Mouse (Mus musculus) layer of hippocampus, postnatal 14 days (tissue): Measurements from ENCODE around the gene Psap. TPM values are rescaled to one million over a fixed set of nuclear protein-coding genes. Genes with fewer than 3 reads are reported as not detected.

Source experiments
- DNase-seq, 2 experiments: peaks; one replicate each; pipeline ENCODE4 v3.0.0; 2021 to 2022; ENCODE audit warnings: low spot score in 2 of 2, mixed read lengths in 1 of 2
- total RNA-seq, 2 experiments: library from RNA; stranded (reverse); gene quantifications; 2 replicates each; pipeline ENCODE4 v1.2.3; 2021

The Psap gene
- total RNA-seq, 2 experiments from 2014 or later, result 1,391 to 1,455 TPM

DNA sequence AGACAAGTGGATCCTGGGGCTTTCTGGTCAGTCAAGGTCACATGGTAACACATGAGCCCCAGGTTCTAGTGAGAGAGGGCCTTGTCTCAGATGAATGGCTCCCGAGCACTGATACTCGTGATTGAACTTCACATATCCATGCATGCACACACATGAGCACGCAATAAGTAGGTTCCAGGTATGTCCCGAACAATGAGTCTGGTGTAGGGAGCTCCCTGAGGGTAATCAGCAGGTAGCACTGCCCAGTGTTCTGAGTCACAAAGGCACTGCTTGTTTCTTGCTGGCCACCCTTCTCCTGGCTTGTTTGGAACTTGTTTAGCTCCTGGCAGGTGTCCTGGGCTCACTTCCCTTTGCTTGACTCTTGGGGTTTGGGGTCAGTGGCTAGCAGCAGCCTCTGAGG, 9.7 kb downstream of the Psap start:
- DNase-seq, result no peak

DNA sequence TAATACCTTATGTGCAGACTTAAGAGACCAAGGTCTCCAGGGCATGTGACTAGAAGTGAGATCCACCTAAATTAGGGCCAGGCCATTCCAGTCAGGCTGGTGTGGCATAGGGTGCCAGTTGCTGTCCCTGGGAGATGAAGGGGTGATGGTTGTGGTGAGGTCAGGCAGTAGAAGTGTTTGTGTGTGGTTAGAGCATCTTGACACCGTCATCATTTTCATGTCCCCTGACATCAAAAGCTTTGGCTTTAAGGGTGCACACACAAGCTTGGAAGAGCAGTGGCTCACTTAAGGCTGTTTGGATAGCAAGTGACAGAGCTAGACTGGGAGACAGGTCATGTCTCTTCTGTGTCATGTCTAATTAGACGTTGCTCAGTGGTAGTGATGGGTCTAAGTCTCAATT, 10.3 kb downstream of the Psap start:
- no peak for DNase-seq

DNA sequence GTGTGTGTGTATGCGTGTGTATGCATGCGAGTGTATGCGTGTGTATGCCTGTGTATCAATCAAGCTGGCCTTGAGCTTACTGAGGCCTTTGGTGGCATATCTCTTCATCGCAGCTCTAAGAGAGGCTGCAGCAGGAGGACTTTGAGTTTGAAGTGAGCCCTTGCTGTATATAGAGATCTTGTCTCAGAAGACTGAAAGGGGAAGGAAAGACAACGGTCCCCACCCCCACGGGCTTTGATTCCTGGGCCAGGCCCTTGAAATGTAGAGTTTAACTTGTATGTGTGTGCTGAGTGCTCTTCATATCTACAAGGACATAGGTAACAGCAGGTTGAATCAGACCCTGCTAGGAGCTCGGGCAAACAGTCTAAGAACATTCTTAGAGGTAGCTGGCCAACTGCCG, 11.8 kb downstream of the Psap start:
- DNase-seq, result no peak

DNA sequence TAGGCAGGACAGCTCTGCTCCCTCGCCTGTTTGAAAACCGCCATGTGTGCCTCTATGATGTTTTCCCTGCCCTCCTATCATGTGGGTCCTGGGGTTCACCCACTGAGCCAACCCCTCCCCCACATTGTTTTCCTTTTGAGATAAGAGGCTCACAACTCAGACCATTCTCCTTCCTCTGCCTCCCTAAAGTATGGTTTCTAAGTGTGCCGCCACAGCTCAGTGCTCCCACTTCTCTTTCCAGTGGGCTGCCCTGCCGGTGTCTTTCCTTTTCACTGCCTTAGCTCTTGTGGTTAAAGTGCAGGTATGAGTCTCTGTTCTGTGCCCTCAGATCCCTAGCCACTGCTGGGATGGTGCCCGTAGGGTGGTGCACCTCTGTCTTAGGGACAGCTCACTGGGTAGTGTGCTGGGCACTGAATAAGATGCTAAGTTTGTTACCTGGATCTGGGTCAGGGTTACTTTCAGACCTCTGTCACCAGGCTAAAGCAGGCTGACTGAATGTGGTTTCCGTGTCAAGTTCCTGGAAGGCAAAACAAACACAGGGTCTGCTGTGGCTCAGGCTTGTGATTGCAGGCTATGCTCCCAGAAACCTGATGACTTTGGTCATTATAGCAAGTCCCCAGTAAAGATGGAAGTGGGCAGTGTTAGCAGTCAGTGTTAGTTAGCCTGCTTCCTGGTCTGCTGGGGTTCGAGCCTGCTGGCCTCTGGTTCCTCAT, 12.8 kb downstream of the Psap start:
- DNase-seq, result no peak

DNA sequence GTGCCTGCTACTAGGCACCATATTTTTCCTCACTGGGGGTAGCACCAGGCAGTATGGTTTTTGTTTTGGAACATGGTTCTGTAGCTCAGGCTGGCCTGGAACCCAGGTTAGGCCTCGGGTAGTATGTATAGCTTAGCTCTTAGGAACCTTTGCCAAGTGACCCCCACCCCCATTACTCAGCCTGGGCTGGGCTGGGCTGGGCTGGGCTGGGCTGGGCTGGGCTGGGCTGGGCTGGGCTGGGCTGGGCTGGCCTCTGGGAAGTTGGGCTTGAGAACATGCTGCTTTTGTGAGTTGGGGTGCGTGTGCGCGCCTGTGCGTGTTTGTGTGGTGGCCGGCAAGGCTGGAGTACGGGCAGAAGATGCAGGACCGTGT, 13.3 kb downstream of the Psap start:
- DNase-seq, result no peak

DNA sequence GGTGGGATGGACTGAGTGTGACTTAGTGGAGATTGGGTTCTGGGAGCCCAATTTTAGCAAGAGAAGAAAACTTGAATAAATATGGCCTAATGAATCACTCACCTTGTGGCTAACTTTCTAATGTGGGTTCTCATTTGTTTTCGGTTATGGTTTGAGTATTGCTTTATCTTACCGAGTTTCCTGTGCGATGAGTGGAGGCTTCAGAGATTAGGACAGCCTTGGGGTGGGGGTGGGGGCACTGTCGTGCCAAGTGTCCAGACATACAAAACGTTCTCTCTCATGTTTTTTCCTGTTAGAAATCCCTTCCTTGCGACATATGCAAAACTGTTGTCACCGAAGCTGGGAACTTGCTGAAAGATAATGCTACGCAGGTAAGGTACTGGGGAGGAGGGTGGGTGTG, 14.8 kb downstream of the Psap start:
- no peak for DNase-seq

DNA sequence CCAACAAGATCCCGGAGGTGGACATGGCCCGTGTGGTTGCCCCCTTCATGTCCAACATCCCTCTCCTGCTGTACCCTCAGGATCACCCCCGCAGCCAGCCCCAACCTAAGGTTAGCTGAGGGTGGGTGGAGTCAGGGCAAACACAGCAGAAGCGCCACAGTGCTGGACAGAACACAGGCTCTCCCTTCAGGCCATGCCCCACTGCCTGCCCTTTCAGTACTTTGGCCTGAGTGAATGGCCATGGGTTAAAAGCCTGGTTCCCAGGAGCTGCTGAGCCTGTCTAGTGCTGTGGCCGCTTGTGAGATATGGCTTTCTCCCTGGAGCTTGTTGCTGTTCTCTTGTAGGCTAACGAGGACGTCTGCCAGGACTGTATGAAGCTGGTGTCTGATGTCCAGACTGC, 17.2 kb downstream of the Psap start:
- DNase-seq, result no peak

DNA sequence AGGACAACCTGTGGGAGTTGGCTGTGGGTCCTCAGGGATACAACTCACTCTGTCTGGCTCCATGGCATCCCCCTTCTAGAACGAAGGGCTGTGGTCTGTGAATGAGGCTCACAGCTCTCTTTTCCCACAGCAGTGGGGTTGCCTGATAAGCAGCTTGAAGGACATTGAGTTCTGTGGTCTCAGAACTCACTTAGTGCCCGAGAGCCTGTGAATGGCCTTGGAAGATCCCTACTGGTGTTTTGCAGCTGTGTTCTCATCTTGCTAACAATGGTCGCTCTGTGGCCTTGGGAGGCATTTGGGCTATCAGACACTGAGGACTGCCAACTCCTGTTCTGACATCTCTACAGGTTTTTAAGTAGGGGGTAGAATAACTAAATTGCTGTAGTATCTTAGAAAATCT, 17.9 kb downstream of the Psap start:
- DNase-seq, result no peak

DNA sequence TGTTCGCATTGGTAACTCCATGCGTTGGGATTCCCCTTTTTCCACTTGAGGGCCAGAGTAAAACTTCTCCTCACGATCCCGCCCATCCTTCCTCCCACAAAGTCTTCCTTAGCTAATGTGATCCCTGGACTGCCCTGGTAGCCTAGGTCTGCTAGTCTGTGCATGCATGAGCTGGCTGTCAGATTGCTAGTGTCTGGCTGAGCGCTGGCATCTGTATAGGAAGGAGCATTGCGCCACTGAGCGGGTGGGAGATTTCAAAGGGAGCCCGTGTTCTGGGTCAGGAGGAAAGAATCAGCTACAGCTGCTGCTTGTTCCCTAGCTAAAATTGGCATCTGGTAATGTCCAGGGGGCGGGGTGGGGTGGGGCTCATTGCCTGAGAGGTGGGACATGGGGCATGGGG, 18.6 kb downstream of the Psap start:
- DNase-seq, result peak in 1 of 2 experiments; percentile 14

DNA sequence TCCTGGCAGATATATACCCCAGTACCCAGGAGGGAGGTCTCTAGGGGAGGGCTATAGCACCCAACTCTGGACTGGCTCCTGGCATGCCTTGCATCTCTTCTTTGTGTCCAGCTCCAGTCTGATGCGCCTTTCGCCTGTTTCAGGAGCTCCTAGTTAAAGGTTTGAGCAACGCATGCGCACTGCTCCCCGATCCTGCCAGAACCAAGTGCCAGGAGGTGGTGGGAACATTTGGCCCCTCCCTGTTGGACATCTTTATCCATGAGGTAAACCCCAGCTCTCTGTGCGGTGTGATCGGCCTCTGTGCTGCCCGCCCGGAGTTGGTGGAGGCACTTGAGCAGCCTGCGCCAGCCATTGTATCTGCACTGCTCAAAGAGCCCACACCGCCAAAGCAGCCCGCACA, 22.2 kb downstream of the Psap start:
- no peak for DNase-seq

DNA sequence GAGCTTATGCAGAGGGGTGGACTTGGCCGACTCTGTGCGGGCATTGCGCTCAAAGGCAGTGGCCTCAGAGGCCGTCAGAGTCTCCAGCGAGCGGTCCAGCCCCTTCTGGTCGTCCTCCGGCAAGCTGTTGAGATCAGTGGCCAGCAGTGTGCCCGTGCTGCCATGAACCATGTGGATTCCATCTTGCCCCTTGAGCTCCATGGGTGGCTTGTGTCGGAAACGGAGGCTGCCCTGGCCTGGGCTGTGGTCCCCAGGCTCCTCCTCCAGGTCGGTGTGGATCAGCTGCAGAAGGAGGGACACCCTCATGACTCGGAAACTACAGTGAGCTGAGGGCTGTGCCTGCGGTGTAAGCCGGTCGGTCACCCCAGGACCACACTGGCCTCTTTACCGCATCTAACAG, 26.0 kb downstream of the Psap start:
- DNase-seq, result no peak

DNA sequence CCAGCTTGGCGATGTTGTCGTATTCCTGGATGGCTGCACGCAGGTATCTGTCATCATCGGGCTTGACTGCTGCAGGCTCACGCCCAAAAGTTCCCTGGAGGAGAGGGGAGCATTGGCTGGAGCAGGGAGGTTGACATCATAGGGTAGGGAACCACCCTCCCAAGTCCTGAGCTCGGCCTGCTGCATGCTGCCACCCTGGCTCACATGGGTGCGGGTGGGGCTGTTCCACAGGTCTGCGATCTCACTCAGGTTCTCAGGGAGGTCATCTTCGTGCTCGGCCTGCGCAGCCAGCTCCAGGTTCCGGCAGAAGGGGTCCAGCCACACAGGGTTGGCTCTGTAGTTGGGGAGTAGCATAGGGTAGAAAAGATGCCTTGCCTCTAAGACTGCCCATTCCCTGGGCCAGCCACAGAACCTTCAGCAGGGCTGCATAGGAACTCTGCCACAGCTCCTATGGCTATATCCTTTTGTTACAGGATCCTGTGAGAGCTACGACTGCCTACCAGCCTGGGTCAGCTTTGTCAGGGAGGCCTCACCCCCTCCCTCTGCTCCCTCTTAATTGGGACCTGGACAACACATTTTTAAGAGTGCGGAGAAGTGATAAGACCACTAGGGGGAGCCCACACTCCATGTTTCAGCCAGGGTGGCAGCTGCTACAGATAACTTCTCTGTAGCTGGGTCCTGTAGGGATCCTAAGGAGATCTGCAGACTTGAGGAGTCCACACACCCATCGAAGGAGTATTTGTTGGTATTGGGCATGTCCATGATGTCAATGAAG, 27.6 kb downstream of the Psap start:
- peak; percentile 71 to 86 for DNase-seq

DNA sequence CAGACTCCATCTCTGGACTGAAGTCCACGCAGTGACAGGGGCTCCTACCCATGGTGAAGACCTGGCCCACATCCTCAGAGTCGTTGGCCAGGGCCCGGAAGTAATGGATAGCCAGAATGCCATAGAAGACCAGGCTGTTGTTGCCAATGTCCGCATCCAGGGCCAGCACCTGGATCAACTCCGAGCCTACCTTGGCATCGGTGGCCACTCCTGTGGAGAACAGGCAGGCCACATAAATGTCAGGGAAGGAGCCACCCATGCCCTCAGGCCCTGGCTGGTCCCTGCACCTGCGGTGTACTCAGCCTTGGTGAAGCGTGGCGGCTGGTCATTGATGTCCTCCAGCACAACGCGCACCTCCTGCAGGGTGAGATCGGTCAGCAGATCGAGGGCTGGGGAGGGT, 33.2 kb downstream of the Psap start:
- DNase-seq, result no peak

DNA sequence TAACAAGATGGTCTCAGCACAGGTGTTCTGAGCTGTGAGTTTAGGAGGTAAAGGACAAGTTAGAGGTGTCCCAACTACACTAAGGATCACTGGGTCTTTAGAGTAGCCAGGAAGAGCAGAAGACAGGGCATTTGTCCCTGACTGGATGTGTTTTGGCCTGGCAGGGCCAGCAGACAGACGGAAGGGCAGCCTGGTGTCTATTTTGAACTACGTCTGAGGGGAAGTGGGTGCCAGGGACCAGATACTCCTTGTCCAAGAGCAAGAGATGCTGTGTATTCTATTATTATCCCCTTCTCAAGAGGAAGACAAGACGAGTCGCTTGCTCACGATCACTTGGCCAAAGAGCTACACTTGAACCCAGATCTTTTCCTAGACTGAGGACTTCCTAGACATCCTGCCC, 36.2 kb downstream of the Psap start:
- no peak for DNase-seq

DNA sequence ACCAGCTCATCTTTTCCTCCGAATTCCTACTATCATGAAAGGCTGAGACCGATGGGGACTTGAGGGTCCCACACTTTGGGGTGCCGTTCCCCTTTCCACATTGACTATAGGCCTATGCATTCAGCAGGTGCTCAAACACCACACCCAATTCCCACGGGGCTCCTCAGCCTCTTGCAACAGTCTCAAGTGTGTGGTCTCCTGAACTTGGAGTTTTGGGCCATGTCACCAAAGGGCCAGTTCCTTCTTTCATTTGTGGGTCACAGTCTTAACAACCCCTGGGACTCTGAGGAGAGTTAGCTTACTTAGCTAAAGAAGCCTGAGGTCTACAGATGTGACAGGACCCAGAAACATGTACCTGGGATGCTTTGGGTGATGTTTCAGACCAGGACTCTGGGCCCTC, 38.7 kb downstream of the Psap start:
- DNase-seq, result no peak

DNA sequence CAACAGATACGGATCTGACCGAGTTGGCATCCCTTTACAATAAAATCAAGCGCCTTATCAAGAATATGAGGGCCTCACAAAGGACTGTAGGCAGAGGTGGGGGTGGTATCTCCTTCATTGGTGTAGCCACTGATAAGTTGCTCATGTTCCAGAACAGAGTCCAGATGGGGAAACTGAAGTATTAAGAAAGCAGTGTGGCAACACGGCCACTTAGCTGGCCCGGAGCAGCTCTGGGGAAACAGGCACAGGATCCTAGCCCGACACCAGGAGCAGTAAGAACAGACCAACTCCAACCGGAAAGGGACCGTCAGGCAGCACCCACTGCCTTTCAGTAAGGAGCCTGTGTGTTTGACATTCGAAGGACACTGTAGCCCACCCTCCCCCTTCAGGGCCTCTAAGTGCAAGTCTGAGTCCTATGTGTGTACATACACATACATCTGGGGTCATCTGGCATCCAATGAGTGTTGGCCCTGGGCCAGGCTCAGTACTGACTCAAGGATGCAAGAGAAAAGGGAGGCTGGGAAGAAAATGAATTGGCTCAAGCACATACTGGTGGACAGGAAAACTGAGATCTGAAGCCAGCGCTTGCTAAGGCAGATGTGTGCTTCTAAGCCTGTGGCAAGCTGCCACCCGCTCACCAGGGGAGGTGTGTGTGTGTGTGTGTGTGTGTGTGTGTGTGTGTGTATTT, 51.7 kb downstream of the Psap start:
- DNase-seq, result no peak

DNA sequence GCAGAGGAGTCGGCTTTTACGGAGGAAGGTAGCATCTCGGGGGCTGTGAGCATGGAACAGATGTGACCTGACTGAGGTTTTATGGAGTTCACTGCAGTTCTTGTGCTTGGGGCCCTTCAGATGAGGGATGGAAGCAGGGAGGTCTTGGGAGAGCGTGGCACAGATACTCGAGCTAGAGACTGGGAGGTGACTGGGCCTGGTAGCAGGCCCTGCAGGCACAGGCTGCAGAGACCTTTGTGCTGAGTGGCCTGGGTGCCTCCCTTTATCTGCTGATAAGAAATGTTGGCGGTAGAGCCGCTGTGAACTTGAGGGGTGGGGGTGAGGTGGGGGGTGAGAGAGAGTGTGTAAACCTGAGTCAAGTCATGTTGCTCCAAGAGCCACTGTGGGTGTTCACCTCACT, 57.2 kb downstream of the Psap start:
- DNase-seq, result no peak

DNA sequence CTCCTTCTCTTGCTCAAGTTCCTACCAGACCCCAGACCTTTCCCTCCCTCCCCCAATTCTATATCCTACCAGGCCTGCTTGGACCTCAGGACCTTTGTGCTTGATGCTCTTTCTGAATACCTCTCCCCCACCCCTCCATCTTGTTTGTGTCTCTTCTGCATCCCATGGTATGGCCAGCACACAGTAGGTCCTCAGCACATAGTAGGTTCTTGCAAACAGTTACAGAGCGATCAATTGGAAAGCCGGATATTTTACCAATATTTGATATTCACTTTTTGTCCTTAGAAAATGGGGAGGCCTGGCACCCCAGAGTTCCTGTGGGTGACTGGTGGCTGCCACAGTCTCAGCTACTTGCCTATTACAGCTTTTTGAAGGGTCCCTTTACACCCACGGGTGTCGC, 57.6 kb downstream of the Psap start:
- DNase-seq, result no peak

DNA sequence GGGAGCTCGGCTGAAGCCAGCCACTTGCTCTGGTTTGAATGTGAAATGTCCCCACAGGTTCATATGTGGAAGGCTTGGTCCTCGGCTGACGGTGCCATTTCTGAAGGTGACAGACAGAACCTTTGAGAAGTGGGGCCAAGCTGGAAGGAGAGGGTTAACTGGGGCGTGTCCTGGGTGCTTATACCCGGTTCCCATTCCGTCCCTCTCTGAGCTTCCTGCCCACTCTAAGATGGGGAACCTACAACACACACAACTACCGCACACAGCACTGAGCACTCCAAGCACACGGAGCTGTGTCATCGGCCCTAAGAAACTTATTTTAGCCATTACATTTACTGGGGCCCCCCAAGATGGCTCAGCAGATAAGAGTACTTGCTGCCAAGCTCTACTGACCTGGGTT, 64.1 kb downstream of the Psap start:
- DNase-seq, result no peak

DNA sequence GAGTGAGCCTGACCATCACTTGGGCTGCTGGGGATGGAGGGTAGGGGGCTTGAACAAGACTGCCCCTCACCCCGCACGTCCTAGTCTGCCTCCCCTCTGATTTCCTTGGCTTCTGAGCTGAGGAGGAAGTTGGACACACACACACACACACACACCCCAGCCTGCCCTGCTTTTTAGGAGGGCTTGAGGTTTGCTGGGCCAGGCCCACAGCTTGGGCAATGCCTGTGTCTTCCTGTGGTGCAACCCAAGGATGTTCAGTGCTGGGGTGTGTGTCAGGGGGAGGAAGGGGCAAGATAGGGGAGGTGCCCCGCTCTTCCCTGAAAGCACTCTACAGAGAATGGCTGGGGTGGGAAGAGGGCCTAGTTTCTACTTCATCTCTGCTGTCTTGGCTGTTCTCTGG, 66.7 kb downstream of the Psap start:
- no peak for DNase-seq

DNA sequence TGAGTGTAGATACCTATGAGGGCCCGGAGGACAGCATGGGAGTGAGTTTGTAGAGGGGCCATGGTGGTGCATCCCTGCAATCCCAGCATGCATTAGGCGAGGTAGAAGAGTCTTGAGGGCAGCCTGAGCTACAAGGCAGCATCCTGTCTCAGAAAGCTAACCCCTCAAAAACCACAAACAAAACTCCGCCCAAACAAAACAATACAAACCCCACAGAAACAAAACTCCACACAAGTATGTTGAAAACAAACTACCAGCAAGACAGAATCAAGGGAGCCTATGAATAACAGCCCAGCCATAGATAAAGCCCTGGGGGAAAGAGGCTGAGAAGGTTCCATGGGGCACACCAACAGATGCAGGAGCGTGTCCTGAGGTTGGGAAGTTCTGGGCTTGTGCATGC, 68.6 kb downstream of the Psap start:
- DNase-seq, result no peak

DNA sequence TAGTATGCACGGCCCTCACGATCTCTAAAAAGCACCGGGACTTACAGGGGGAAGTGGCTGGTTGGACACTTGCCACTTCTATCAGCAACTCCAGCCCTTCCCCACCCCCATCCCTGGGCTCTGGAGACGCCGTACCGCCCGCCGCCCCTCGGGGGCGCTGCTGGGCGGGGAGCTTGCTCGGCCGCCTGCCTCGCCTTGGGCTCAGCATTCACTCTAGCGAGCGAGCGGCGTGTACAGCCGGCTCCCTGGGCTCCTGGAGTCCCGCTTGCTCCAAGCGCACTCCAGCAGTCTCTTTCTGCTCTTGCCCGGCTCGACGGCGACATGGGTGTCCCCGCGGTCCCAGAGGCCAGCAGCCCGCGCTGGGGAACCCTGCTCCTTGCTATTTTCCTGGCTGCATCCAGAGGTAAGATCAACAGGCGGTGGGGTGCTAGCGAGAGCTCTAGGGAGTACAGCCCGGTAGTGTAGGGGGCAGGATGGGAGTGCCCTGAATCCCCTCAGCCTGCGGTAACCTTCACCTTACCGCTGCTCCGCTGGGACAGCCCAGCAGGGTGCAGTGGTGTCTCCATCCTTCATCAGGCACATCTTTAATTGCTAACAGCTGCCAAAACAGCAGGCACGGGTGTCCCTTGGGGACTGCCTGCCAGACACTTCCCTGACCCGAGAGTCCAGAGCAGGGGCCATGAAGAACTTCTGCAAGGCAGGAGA, 69.4 kb downstream of the Psap start, which contains the start of gene Vsir:
Vsir (plus strand) TSS at position 151 of the 705 bp plus-strand sequence.
- DNase-seq, result peak; percentile 61 to 75
